Mouse (Mus musculus): ENCODE results near the gene Islr2. TPM values are rescaled to one million over a fixed set of nuclear protein-coding genes. Genes with fewer than 3 reads are reported as not detected.

Gene Islr2
- total and polyA plus RNA-seq, 3 experiments = not detected

GRCm38 (mm10) chr9:58168880-58169279 is 35.2 kb downstream of the Islr2 start:
- dilution Hi-C loops (cut with MboI; ENCODE audit: extremely low pct_ligation_motif_present, extremely low pct_unique_long_range_greater_than_20kb, low sequenced_read_pairs) = no loop called here
- Histone ChIP-seq H3K27ac (ENCODE audit: insufficient read depth, low read depth) (no peak overlapping the region), H3K9ac (ENCODE audit: insufficient read depth, low read depth) (no peak overlapping the region), H3K4me3 (replicated peaks in 1 of 3; ENCODE audit: low read depth in 2 of 3, low read length in 2 of 3, poor library complexity in 1 of 3) (no peak overlapping the region), H3K27me3 (replicated peaks) (no peaks in the 10 kb centered on the region), H3K4me1 (ENCODE audit: control insufficient read depth in 1 of 2, insufficient read depth in 2 of 2) (peaks cover 0 to 3% of the 10 kb centered on the region in 2 experiments; a peak in 1 of 4 replicates), H3K79me2 (replicated peaks; ENCODE audit: control insufficient read depth, extremely low read depth, insufficient read depth, poor library complexity, severe bottlenecking) (no peaks in the 10 kb centered on the region), H3K9me3 (replicated peaks; ENCODE audit: low read length) (no peaks in the 10 kb centered on the region), H3K36me3 (replicated peaks in 1 of 2; ENCODE audit: control insufficient read depth in 1 of 2, insufficient read depth in 1 of 2, low read length in 1 of 2) (no peaks in the 10 kb centered on the region), H3K4me2 (ENCODE audit: insufficient read depth, low read depth, poor library complexity, severe bottlenecking) (no peak overlapping the region)
- TF ChIP-seq CHD1 (IDR thresholded peaks at IDR 0.05; ENCODE audit: low read depth, low read length) (no peak), NELFE (IDR thresholded peaks at IDR 0.05; ENCODE audit: low read depth, low read length) (no peak), NRF1 (IDR thresholded peaks at IDR 0.05; ENCODE audit: low read depth, low read length) (no peak), MXI1 (IDR thresholded peaks at IDR 0.05; ENCODE audit: low read depth, low read length) (no peak), KAT2A (IDR thresholded peaks at IDR 0.05; ENCODE audit: insufficient replicate concordance, low read length) (no peak)
- in situ Hi-C loops (cut with MboI; ENCODE audit: low pct_ligation_motif_present, low pct_unique_long_range_greater_than_20kb, low sequenced_read_pairs) = no loop called here
- DNase-seq (ENCODE audit: extremely low read depth) = no peak

- H3K4me2 ChIP-seq (ENCODE audit: insufficient read depth, low read depth, poor library complexity, severe bottlenecking) = no peak overlapping the region
- H3K4me1 ChIP-seq (ENCODE audit: control insufficient read depth in 1 of 2, insufficient read depth in 2 of 2) = peaks cover 0 to 1% of the 10 kb centered on the region in 2 experiments; a peak in 2 of 4 replicates
- H3K27ac ChIP-seq (ENCODE audit: insufficient read depth, low read depth) = no peak overlapping the region
- in situ Hi-C loops (cut with MboI; ENCODE audit: low pct_ligation_motif_present, low pct_unique_long_range_greater_than_20kb, low sequenced_read_pairs) = no loop called here
- no peak for TF ChIP-seq MAZ (IDR thresholded peaks at IDR 0.05; ENCODE audit: low read depth, low read length)
- no peak for TF ChIP-seq SMC3 (IDR thresholded peaks at IDR 0.05; ENCODE audit: low read depth, low read length)
- no peak for TF ChIP-seq KAT2A (IDR thresholded peaks at IDR 0.05; ENCODE audit: insufficient replicate concordance, low read length)
- no peak for TF ChIP-seq MEF2A (IDR thresholded peaks at IDR 0.05; ENCODE audit: borderline replicate concordance, low read depth, low read length)
- no peak for TF ChIP-seq TCF12 (IDR thresholded peaks at IDR 0.05; ENCODE audit: low read depth, low read length)
- TF ChIP-seq EP300 (IDR thresholded peaks at IDR 0.05; ENCODE audit: low read length) = no peak
- TF ChIP-seq IRF4 (IDR thresholded peaks at IDR 0.05; ENCODE audit: low read depth, low read length) = no peak
- no peak for TF ChIP-seq ZNF384 (IDR thresholded peaks at IDR 0.05; ENCODE audit: low read depth, low read length)
- no peak for TF ChIP-seq ZMIZ1 (IDR thresholded peaks at IDR 0.05; ENCODE audit: low read depth, low read length)
- TF ChIP-seq RCOR1 (conservative IDR thresholded peaks at IDR 0.05; ENCODE audit: low read depth, low read length) = no peak
- no peak for TF ChIP-seq POLR2A (IDR thresholded peaks at IDR 0.05; ENCODE audit: low read depth, low read length)
- dilution Hi-C loops (cut with MboI; ENCODE audit: extremely low pct_ligation_motif_present, extremely low pct_unique_long_range_greater_than_20kb, low sequenced_read_pairs) = no loop called here
- H3K9me3 ChIP-seq (replicated peaks; ENCODE audit: low read length) = no peaks in the 10 kb centered on the region
- H3K4me3 ChIP-seq (replicated peaks in 1 of 3; ENCODE audit: low read depth in 2 of 3, low read length in 2 of 3, poor library complexity in 1 of 3) = no peak overlapping the region
- peaks cover 3% of the 10 kb centered on the region for H3K27me3 ChIP-seq (replicated peaks)
- H3K9ac ChIP-seq (ENCODE audit: insufficient read depth, low read depth) = no peak overlapping the region
- H3K79me2 ChIP-seq (replicated peaks; ENCODE audit: control insufficient read depth, extremely low read depth, insufficient read depth, poor library complexity, severe bottlenecking) = no peaks in the 10 kb centered on the region
- DNase-seq (ENCODE audit: extremely low read depth) = no peak
- H3K36me3 ChIP-seq (replicated peaks in 1 of 2; ENCODE audit: control insufficient read depth in 1 of 2, insufficient read depth in 1 of 2, low read length in 1 of 2) = no peaks in the 10 kb centered on the region
These were observed 38.3 kb downstream of the Islr2 start for GRCm38 (mm10) chr9:58165779-58166178.

Data from CH12.LX (cell line).